1 mouse cellular context compared by ENCODE assay signal in genomic region chr11:77466544-77466943, GRCm38 (mm10).
TF ChIP-seq lines count a peak whose summit lies in the region.

No protein-coding gene starts in this region.

TF ChIP-seq in MEL, 35 proteins besides CTCF, POLR2A, EP300 and RAD21:
- TF ChIP-seq GABPA (IDR thresholded peaks at IDR 0.05; ENCODE audit: low read depth, low read length) (no peak), MAX (IDR thresholded peaks at IDR 0.05; ENCODE audit: low read length) (no peak), TCF12 (IDR thresholded peaks at IDR 0.05; ENCODE audit: low read depth, low read length) (no peak), MXI1 (IDR thresholded peaks at IDR 0.05; ENCODE audit: low read depth, low read length) (no peak), MEF2A (IDR thresholded peaks at IDR 0.05; ENCODE audit: extremely low read depth, insufficient replicate concordance, low read depth, low read length, poor library complexity, severe bottlenecking) (no peak), NRF1 (IDR thresholded peaks at IDR 0.05; ENCODE audit: insufficient read depth, low read depth, low read length, poor library complexity, severe bottlenecking) (no peak), BHLHE40 (IDR thresholded peaks at IDR 0.05; ENCODE audit: borderline replicate concordance, low read depth, low read length) (no peak), JUND (IDR thresholded peaks at IDR 0.05; ENCODE audit: low read depth, low read length) (no peak), CHD1 (IDR thresholded peaks at IDR 0.05; ENCODE audit: low read depth, low read length) (no peak), MYC (IDR thresholded peaks at IDR 0.05; ENCODE audit: low read depth, low read length) (no peak), UBTF (IDR thresholded peaks at IDR 0.05; ENCODE audit: borderline replicate concordance, insufficient read depth, low read depth, low read length) (no peak), ZKSCAN1 (IDR thresholded peaks at IDR 0.05; ENCODE audit: low read depth, low read length) (no peak), SIN3A (IDR thresholded peaks at IDR 0.05; ENCODE audit: low read length) (no peak), ETS1 (IDR thresholded peaks at IDR 0.05; ENCODE audit: low read depth, low read length) (no peak), POLR2AphosphoS5 (IDR thresholded peaks at IDR 0.05; ENCODE audit: borderline replicate concordance, low read depth, low read length) (no peak), ZC3H11A (IDR thresholded peaks at IDR 0.05; ENCODE audit: low read depth, low read length) (no peak), GATA1 (IDR thresholded peaks at IDR 0.05; ENCODE audit: low read depth, low read length) (no peak), MAZ (IDR thresholded peaks at IDR 0.05; ENCODE audit: low read depth, low read length) (no peak)
